Mouse (Mus musculus): ENCODE results near the gene Hilpda.

DNA sequence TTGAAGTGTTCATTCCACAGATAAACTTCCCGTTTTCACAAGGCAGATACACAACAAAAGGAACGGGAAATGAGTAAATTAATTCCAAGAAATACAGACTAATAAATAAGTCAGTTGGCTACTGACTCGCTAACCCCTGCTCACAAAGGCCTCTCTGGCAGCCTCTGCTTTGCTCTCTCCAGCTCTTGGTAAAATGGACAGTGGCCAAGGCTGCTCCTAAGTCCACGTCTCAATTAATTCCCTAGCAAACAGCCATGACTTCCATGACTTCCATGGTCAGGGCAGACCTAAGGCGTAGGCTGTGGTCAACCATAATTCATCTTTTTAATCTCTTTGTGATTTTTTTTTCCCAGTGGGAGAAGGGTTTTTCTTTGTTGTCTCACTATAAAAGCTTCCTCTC lies 15.7 kb downstream of the Hilpda start:
- TF ChIP-seq CTCF (conservative IDR thresholded peaks at IDR 0.05; ENCODE audit: insufficient read depth, insufficient read length, low read depth, low read length) (no peak), POLR2A (IDR thresholded peaks at IDR 0.05; ENCODE audit: low read depth, low read length) (no peak)
